Mouse (Mus musculus) cerebellum, adult 18-20 months (tissue): Measurements from ENCODE around the gene Slc35c2.

Source experiments
- DNase-seq, 2 experiments: peaks; one replicate each; pipeline ENCODE4 v3.0.0; 2021

Slc35c2 gene

DNA sequence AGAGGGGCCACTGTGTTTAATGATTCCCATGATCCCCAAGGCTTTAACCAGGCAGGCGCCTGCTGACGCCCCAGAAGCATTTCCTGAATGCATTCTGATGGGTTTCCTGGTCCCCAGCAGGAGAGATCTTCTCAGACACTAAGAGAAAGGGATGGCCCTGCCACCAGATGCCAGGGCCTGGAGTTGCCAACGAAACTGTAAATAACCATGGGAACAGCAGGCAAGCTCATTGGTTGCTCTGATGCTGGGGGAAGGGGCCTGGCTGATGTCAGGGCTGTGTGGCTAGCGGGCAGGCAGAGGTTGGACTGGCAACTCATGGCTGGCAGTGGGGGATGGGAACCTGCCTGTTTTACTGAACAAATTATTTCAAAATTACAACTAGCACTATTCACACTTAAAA lies 14.1 kb downstream of the Slc35c2 start:
- no peak for DNase-seq

- no peak for DNase-seq
Measured at GRCm38 (mm10) chr2:165271326-165271725, 16.3 kb downstream of the Slc35c2 start.

DNA sequence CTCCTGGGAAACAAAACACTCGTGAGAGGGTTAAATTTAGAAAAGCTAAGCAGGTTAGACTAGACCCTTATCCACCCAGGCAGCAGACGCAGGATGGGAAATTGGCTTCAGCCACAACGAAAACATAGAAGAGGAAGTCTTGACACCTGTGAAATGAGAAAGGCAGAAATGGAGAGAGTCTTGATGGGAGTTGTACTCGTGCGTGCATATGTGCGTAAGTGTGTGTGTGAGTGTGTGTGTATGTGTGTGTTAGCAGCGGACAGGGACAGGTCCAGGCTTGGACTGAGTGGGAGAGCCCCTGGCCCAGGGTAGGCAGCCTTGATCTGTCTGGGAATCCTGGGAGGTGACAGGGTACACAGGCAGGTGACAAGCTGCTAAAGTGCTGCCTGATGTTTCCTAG lies 16.8 kb downstream of the Slc35c2 start:
- no peak for DNase-seq

DNA sequence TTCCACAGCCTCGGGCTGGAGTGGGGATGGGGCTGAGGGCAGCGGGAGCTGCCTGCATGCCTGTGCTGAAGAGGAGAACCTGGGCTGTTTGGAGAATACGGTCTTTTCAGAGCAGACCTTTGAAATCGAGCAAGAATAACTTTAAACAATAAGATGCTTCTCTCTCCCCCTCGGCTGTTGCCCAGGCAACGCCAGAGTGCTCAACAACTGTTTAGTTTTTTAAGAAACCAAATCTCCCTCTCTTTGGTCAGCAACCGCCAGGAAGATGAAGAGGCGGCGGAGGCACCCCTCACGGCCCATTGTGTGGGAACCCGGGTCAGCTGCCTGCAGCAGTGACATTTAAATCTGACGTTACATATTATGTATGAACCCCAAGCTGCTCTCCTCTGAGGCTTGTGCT lies 20.9 kb downstream of the Slc35c2 start:
- DNase-seq = no peak

DNA sequence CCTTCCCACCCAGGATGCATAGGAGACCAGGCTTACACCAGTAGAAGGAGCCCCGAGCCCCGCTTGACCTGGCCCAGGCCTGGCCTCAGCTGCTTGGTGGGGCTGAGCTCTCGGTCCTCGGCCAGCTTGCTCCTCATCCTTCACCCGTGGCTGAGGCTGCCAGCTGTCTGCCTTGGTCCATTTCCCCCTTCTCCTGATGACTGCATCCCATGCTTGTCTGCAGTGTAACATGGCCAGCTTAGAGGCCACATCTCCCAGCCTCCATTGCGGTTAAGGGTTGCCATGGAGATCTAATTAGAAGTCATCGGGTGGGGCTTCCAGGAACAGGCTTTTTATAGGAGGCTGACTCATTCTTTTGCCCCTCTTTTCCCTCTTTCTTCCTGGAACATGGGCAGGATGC lies 23.8 kb downstream of the Slc35c2 start:
- DNase-seq = no peak

GRCm38 (mm10) chr2:165262274-165262990 lies 25.2 kb downstream of the Slc35c2 start:
- DNase-seq = no peak

DNA sequence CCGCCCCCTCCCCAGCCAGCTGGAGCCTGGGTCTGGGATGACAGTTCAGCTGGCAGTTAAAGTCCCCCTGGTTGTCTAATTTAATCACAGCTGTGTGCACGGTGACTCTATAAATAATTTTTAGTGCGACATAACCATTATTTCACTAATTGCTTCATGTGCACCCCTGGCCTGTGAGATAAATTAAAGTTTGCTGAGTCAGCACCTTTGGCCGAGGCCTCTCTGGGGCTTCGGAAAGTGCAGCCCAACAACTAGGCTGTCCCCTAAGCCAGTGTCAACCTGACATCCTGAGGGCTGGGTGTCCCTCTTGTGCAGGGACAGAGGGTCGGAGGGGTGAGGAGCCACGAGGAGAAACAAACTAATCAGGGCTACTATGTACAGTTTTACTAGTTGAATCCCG lies 27.8 kb downstream of the Slc35c2 start:
- no peak for DNase-seq

- no peak for DNase-seq
Measured at GRCm38 (mm10) chr2:165258321-165258720, 29.3 kb downstream of the Slc35c2 start.

- DNase-seq = peak; percentile 48 to 65
Measured at GRCm38 (mm10) chr2:165257151-165257834, 30.4 kb downstream of the Slc35c2 start.

DNA sequence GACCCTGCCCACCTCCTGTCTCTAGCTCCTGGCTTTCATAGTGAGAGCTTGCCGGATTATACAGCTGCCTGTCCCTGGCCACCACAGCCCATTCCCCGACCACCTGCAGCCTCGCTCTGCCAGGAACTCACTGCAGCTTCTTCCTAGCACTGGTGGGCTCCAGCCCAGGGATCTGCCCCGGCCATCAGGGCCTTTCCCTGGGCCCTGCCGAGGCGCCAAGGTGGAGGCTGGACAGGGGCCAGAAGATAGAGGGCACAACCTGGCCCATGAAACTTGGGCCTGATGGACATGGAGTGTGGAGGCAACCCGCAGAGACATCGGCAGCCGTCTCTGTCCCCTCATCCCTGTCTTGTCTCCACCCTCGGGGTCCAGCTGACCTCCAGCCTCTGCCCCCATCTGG lies 31.5 kb downstream of the Slc35c2 start:
- DNase-seq = peak; percentile 64 to 71

DNA sequence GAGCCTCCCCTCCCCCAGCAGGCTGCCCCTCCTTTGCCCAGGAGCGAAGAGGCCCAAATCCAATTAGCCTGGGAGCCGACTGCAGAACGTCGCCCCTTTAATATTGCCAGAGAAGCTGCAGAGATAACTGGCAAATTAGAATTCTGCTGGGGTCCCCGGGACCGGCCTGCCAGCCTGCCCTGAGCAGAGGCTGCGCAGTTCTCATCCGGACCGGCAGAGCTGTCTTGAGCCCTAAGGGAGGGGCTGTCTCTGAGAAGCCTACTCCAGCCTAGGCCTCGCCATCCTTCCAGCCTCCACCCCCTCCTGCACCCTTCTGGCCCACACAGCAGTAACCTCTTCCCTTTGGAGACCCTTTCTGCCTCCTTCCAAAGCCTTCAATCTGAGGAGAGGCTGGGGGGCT lies 33.8 kb downstream of the Slc35c2 start:
- no peak for DNase-seq

DNA sequence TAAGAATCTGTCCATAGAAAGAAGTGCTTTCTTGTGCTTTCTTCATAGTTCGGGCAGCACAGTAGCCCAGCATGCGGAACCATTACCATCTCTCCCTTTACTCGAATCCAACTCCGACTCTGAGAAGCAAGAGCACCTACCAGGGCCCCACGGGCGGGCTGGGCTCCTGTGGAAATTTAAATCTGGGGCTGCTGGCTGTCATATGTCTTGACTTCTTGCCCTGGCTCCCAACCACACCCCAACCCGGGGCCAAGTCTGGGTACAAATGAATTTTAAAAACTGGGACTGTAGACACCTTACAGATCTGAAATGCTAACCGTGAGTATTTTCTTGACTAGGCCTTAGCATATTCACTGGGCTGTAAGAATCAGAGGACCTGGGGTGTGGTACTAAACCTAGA lies 34.4 kb downstream of the Slc35c2 start:
- peak; percentile 52 to 55 for DNase-seq

GRCm38 (mm10) chr2:165252801-165253200 lies 34.9 kb downstream of the Slc35c2 start:
- DNase-seq = no peak

- DNase-seq = peak; percentile 85 to 89
Measured at GRCm38 (mm10) chr2:165252381-165252780, 35.3 kb downstream of the Slc35c2 start.

DNA sequence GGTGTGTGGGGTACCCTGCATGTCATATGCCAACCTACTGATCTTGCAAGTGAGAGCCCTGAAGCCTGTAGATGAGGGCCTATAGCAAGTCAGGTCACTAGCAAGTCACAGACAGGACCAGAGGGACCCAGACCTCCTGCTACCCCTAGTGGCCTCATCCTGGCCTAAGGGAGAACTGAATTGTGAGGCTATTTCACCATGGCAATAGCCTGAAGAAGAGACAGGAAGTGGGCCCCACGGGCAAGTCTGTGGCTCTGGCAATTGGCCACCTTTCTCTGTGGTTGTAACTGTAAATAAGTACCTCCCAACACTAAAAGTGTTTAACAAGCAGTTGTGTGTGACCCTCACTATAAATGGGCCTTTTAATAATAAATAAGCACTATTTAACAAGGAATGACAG lies 36.8 kb downstream of the Slc35c2 start:
- no peak for DNase-seq

DNA sequence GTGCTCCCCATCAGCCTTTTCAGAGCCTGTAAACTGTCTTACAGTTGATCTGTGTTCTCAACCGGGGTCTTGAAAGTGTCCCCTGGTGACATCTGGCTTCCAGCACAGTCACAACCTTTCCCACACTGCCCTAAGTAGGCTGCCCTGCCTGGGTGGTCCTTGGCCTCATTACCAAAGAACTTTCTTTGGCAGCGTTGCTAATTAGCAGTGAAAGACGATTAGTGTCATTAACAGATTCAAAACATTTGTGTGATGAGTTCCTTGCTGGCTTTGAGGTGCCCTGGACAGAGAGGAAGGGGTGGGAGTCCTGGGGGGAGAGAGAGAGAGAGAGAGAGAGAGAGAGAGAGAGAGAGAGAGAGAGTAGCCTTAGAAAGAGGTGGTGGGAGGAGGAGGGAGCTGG lies 38.7 kb downstream of the Slc35c2 start:
- no peak for DNase-seq

DNA sequence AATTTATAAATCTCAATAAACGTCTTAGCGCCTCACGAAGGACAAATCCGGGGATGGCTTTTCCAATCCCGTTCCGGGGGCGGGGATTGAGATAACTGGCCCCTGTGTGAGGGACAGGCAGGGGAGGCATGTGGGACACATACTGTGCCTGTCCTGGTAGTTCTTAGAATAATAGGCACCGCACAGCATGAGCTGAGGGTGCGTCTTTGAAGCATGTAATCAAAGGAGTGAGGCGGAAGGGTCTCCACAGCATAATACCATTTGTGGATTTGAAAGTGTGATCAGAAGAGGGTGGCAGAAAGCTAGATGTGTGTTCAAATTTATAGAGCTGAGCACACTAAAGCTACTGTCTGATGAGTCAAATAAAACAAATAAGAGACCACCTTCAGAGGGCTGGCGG lies 41.3 kb downstream of the Slc35c2 start:
- DNase-seq = no peak

DNA sequence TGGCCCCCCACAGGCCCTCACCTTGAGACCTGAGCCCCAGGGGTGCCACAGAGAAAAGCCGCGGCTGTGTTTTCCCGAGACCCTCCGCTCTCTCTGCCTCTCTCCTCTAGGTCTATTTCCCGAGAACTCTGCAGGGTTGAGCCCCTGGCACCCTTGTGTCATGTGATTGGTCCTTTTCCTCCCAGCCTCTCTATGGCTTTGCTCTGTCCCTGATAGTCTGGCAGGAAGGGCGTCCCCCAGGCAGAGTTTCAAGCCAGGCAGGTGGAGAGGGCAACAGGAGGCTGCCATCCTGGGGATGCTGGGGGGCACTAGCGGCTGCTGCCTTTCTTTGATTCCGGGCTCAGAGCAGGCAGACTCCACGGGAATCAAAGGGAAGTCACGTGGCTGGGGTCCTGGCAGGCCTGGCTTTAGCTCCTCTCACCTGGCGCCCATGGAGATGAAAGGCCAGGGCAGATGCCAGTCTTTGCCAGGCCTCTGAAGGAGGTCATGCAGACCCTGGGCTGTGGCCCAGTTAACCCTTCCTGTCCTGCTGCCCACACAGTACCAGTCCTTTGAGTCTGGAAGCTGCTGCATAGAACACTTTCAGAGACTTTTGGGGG lies 44.4 kb downstream of the Slc35c2 start:
- DNase-seq = peak; percentile 74 to 78

DNA sequence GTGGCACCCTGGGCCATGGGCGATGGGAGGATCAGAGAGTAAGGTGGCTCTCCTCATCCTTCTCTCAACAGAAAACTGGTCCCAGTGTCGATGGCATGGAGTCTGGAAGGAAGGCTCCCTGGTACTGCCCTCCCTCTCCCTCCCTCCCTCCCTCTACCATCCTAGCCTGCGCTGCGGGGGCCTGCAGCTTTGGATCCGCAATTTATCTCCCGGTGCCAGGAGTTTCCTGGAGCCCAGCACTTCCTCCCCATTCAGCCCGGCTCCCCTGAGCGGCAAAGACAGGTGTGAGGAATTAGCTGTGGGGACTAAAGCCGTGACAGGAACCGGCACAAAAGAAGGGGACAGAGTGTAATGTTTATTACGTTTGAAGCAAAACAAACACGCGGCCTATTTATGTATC lies 45.1 kb downstream of the Slc35c2 start:
- peak; percentile 62 to 63 for DNase-seq

- DNase-seq = peak in 1 of 2 experiments; percentile 35
Measured at GRCm38 (mm10) chr2:165241786-165242185, 45.9 kb downstream of the Slc35c2 start.

DNA sequence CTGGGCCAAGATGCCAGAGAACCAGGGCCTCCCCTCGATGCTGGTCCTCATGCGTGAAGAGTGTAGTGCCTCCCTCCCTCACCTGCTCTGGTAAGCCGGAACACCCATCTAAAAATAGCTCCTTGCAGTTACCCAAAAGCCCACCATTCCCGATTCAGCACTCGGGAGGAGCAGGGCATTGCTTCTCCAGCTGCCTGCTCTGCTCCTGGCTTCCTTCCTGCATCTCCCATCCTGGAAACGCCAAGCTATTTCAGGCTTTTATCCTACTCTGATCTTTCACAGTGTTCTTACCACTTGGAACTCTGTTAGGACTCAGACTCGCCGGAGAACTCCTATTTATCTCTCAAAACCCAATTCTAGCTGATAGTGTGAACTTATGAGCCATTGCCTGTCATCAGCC lies 47.3 kb downstream of the Slc35c2 start:
- DNase-seq = no peak

GRCm38 (mm10) chr2:165239533-165240144 lies 48.0 kb downstream of the Slc35c2 start:
- peak; percentile 51 to 52 for DNase-seq

DNA sequence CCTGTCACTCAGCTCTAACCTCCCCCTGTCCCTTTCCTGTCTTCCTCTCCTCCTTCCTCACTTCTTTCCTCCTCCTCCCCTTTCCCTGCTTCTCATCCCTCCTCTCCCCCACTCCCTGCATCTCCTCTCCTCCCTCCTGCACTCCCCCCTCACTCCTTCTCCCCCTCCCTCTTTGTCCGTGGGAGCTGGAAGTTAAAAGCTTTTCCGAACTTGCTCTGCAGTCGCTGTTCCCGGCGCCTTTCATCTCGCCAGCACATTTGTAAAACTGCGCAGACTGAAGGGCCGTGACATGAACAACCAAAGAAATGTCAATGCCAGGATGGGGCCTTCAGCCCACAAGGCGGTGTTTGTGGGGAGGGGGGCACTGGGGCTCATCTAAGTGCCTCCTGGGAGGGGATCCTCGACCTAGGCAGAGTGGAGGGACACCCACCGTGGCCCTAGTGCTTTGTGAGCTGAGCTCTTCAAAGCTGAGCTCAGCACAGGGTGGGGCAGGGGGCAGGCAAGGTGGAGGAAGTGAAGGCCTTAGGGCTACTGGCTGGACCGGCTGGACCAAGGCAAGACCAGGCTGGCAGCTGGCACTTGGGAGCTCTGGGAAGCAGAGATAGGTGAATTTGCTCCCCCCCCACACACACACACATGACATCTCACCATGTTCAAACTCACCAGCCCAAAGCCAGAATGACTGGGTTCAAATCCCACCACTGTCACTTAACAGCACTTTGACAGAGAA lies 49.1 kb downstream of the Slc35c2 start:
- DNase-seq = no peak
